Mouse (Mus musculus): Measurements from ENCODE around the gene Slc18a3. TPM values are rescaled to one million over a fixed set of nuclear protein-coding genes. Genes with fewer than 3 reads are reported as not detected.
A peak's percentile ranks its signal among the peaks of the same experiment; 100 is the strongest.

Gene Slc18a3
- 3.8 and 3.9 TPM in 2 replicates for polyA plus RNA-seq (2015; fragmentation: Nextera tagmentation; extraction: Ambion mirVana)

- WGBS = under 1% methylated on average over 66 of the region's 70 CpGs
- peak within 1 kb of the TSS; percentile 38 for H3K4me2 ChIP-seq (replicated peaks; ENCODE audit: low read depth)
- TF ChIP-seq CTCF (IDR thresholded peaks at IDR 0.05; ENCODE audit: low read depth) (no peak), EP300 (optimal IDR thresholded peaks at IDR 0.05) (no peak)
- H3K9ac ChIP-seq (ENCODE audit: low read length) = no peak within 1 kb of the TSS
- H3K27me3 ChIP-seq (ENCODE audit: control insufficient read depth, insufficient read depth, low read length) = peaks cover 27% of the 10 kb centered on the region
- no peaks in the 10 kb centered on the region for H3K4me1 ChIP-seq (replicated peaks; ENCODE audit: control insufficient read depth, insufficient read depth)
- no peaks in the 10 kb centered on the region for H3K9me3 ChIP-seq (ENCODE audit: control insufficient read depth, low read length)
- DNase-seq (ENCODE audit: low spot score) = no peak
- no peaks in the 10 kb centered on the region for H3K36me3 ChIP-seq (ENCODE audit: control insufficient read depth, insufficient read depth, low read length)
- no peak within 1 kb of the TSS for H3K27ac ChIP-seq (replicated peaks)
- peak within 1 kb of the TSS; percentile 27 for H3K4me3 ChIP-seq (ENCODE audit: low read depth, low read length)
- no peak; the same call in 1 of the 2 replicates for ATAC-seq (ENCODE audit: low FRiP score, low TSS enrichment)
These were observed at the start of gene Slc18a3 for GRCm38 (mm10) chr14:32464601-32465505. TSS of gene Slc18a3 (minus strand) at chr14:32464850.

DNA sequence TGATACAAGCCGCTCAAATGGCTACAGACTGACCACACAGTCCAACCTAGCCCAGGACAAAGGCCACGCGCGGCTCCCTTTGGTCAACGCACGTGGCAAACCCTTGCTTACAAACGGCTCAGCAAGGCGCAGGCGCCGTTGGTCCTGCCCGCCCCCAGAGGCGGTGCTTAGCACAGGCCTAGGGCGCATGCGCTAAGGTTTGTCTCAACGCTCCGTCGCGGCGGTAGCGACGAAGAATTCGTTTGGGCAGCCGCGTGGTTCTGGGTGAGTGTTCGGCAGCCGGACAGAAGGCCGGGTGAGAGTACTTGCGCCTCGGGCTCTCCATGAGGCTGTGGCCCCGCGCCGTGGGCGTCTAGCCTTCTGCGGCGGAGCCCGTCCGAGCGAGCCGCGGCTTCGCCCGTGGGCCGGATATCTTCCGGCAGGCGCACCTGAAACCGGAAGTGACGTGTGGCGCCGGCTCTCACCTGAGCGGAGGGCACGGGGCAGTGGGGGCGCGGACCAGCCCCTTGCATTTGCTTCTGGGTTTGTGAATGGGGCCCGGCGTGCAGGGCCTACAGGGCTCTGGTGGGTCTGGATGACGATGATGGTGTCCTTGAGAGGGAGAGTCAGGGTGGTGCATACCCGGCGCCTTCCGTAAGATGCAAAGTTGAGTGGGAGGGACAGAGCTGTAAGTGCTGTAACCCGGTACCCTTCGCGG lies 48.8 kb upstream of the Slc18a3 start, which contains the start of gene Ercc6:
TSS of gene Ercc6 (plus strand) at position 186 of the 697 bp plus-strand sequence.
- DNase-seq (ENCODE audit: low spot score) (peak; percentile 94), ATAC-seq (ENCODE audit: low FRiP score, low TSS enrichment) (peak; percentile 97)
- H3K9me3 ChIP-seq (ENCODE audit: control insufficient read depth, low read length) = no peaks in the 10 kb centered on the region
- H3K27me3 ChIP-seq (ENCODE audit: control insufficient read depth, insufficient read depth, low read length) = no peaks in the 10 kb centered on the region
- H3K36me3 ChIP-seq (ENCODE audit: control insufficient read depth, insufficient read depth, low read length) = peaks cover 7% of the 10 kb centered on the region; the same call in 1 of the 2 replicates
- peak within 1 kb of the TSS; percentile 85 for H3K27ac ChIP-seq (replicated peaks)
- H3K4me1 ChIP-seq (replicated peaks; ENCODE audit: control insufficient read depth, insufficient read depth) = 0 out of 2 replicates have a peak, but pooled peaks cover 2% of the 10 kb centered on the region
- H3K9ac ChIP-seq (ENCODE audit: low read length) = peak within 1 kb of the TSS; percentile 76
- TF ChIP-seq CTCF (IDR thresholded peaks at IDR 0.05; ENCODE audit: low read depth) (peak; percentile 44), EP300 (optimal IDR thresholded peaks at IDR 0.05) (no peak)
- under 1% methylated on average over 62 of the region's 62 CpGs for WGBS
- H3K4me2 ChIP-seq (replicated peaks; ENCODE audit: low read depth) = peak within 1 kb of the TSS; percentile 97
- H3K4me3 ChIP-seq (ENCODE audit: low read depth, low read length) = peak within 1 kb of the TSS; percentile 82

DNA sequence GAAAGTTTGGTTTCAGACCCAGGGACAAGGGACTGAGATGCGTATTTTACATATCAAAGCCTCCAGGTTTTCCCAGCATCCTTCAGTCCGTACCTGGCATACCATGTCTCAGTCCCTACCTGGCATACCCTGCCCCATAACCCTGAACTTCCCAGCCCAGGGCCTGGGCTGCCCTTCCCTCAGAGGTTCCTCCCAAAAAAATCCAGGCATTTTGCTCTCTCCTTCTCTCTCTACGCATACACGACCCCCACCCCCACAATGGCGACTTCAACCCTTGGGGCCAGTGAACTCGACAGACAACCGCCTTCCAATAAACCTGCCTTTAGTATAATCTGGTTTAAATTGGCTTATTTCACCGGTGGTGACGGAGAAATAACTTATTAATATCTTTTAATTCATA lies 48.3 kb upstream of the Slc18a3 start:
- H3K36me3 ChIP-seq (ENCODE audit: control insufficient read depth, insufficient read depth, low read length) = peaks cover 4% of the 10 kb centered on the region; the same call in 1 of the 2 replicates

GRCm38 (mm10) chr14:32509443-32509961 lies 44.9 kb upstream of the Slc18a3 start:
- Histone ChIP-seq H3K27ac (replicated peaks) (no peak overlapping the region), H3K9ac (ENCODE audit: low read length) (no peak overlapping the region), H3K4me1 (replicated peaks; ENCODE audit: control insufficient read depth, insufficient read depth) (0 out of 2 replicates have a peak, but pooled peaks cover 2% of the 10 kb centered on the region), H3K4me2 (replicated peaks; ENCODE audit: low read depth) (no peak overlapping the region), H3K27me3 (ENCODE audit: control insufficient read depth, insufficient read depth, low read length) (no peaks in the 10 kb centered on the region), H3K4me3 (ENCODE audit: low read depth, low read length) (no peak overlapping the region), H3K36me3 (ENCODE audit: control insufficient read depth, insufficient read depth, low read length) (no peaks in the 10 kb centered on the region), H3K9me3 (ENCODE audit: control insufficient read depth, low read length) (no peaks in the 10 kb centered on the region)
- ATAC-seq (ENCODE audit: low FRiP score, low TSS enrichment) (no peak), DNase-seq (ENCODE audit: low spot score) (no peak)
- no peak for TF ChIP-seq CTCF (IDR thresholded peaks at IDR 0.05; ENCODE audit: low read depth)
- no peak for TF ChIP-seq EP300 (optimal IDR thresholded peaks at IDR 0.05)
- 73% methylated on average over 6 of the region's 6 CpGs for WGBS

More for the DNA sequence above, 48.3 kb upstream of the Slc18a3 start:
- no peaks in the 10 kb centered on the region for H3K27me3 ChIP-seq (ENCODE audit: control insufficient read depth, insufficient read depth, low read length)
- DNase-seq (ENCODE audit: low spot score) (no peak), ATAC-seq (ENCODE audit: low FRiP score, low TSS enrichment) (0 out of 2 replicates have a peak, but pooled peaks have one; percentile 31)
- TF ChIP-seq CTCF (IDR thresholded peaks at IDR 0.05; ENCODE audit: low read depth) = no peak
- no peak for TF ChIP-seq EP300 (optimal IDR thresholded peaks at IDR 0.05)
- no peaks in the 10 kb centered on the region for H3K9me3 ChIP-seq (ENCODE audit: control insufficient read depth, low read length)
- H3K9ac ChIP-seq (ENCODE audit: low read length) = no peak overlapping the region; the same call in 1 of the 2 replicates
- H3K4me1 ChIP-seq (replicated peaks; ENCODE audit: control insufficient read depth, insufficient read depth) = 0 out of 2 replicates have a peak, but pooled peaks cover 2% of the 10 kb centered on the region
- no peak overlapping the region for H3K27ac ChIP-seq (replicated peaks)
- WGBS = 39% methylated on average over 9 of the region's 9 CpGs
- peak overlapping the region; percentile 97 for H3K4me2 ChIP-seq (replicated peaks; ENCODE audit: low read depth)
- H3K4me3 ChIP-seq (ENCODE audit: low read depth, low read length) = peak overlapping the region; percentile 82

DNA sequence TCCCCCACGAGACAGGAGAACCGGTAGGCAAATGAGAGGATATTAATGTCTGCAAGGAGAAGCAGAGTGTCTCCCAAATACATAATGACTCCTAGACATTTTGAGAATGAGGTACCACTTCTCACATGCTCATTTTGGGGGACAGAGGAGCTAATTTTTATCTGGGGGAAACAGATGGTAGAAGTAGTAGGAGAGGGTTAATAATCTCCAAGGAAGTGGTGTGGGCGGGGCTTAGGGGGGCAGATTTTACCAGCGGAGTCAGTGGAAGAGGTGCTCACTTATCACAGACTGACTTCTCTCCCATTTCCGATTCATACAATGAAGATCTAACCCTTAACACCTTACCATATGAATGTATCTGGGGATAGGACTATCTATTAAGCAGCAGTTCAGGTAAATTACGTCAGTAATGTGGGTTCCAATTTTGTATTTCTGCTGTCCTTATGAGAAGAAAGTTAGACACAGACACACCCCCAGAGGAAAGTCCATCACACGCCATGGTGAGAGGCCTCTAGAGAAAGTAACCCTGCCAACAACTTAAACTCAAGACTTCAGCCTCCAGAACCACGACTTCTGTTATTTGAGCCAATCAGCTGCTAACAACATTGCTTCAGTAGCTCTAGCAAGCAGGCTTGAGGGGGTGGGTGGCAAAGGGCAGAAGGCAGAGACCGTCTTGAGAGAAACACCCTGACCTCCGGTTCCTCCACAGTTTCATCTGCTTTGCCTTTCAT lies 43.6 kb upstream of the Slc18a3 start:
- no peak overlapping the region for H3K27ac ChIP-seq (replicated peaks)
- ATAC-seq (ENCODE audit: low FRiP score, low TSS enrichment) (no peak), DNase-seq (ENCODE audit: low spot score) (no peak)
- H3K27me3 ChIP-seq (ENCODE audit: control insufficient read depth, insufficient read depth, low read length) = no peaks in the 10 kb centered on the region
- no peak overlapping the region for H3K9ac ChIP-seq (ENCODE audit: low read length)
- WGBS = 52% methylated on average over 10 of the region's 10 CpGs
- no peaks in the 10 kb centered on the region for H3K9me3 ChIP-seq (ENCODE audit: control insufficient read depth, low read length)
- H3K4me1 ChIP-seq (replicated peaks; ENCODE audit: control insufficient read depth, insufficient read depth) = 0 out of 2 replicates have a peak, but pooled peaks cover 2% of the 10 kb centered on the region
- no peaks in the 10 kb centered on the region for H3K36me3 ChIP-seq (ENCODE audit: control insufficient read depth, insufficient read depth, low read length)
- no peak overlapping the region for H3K4me2 ChIP-seq (replicated peaks; ENCODE audit: low read depth)
- TF ChIP-seq EP300 (optimal IDR thresholded peaks at IDR 0.05) (no peak), CTCF (IDR thresholded peaks at IDR 0.05; ENCODE audit: low read depth) (no peak)
- H3K4me3 ChIP-seq (ENCODE audit: low read depth, low read length) = no peak overlapping the region
